Mouse (Mus musculus): Measurements from ENCODE around the gene Gm44596. TPM values are rescaled to one million over a fixed set of nuclear protein-coding genes. Genes with fewer than 3 reads are reported as not detected.

The Gm44596 gene
- total and polyA plus RNA-seq, 2 experiments = not detected

GRCm38 (mm10) chr6:128399421-128400185, 24.3 kb downstream of the Gm44596 start:
- Histone ChIP-seq H3K79me2 (ENCODE audit: control insufficient read depth, insufficient read depth, low read length) (no peaks in the 10 kb centered on the region), H3K9ac (ENCODE audit: low read depth, low read length) (no peak overlapping the region), H3K36me3 (ENCODE audit: control insufficient read depth, insufficient read depth, low read length) (no peaks in the 10 kb centered on the region), H3K27me3 (ENCODE audit: control insufficient read depth, insufficient read depth, low read length) (no peaks in the 10 kb centered on the region), H3K27ac (replicated peaks; ENCODE audit: insufficient read depth, low read depth, low read length) (no peak overlapping the region), H3K4me3 (ENCODE audit: insufficient read depth, low read depth, low read length) (no peak overlapping the region), H3K4me1 (ENCODE audit: control insufficient read depth, insufficient read depth, low read length) (0 out of 2 replicates have a peak, but pooled peaks cover 2% of the 10 kb centered on the region)
- DNase-seq (ENCODE audit: extremely low read depth, low read depth, low spot score) = no peak
- TF ChIP-seq POLR2A (IDR thresholded peaks at IDR 0.05; ENCODE audit: extremely low read depth, insufficient read depth, low read length) (no peak), CTCF (IDR thresholded peaks at IDR 0.05; ENCODE audit: low read depth, low read length) (no peak)
- 34% methylated on average over 21 of the region's 21 CpGs for WGBS

GRCm38 (mm10) chr6:128404708-128405107, 29.4 kb downstream of the Gm44596 start:
- 71% methylated on average over 5 of the region's 5 CpGs for whole genome bisulfite sequencing
- H3K4me1 ChIP-seq (ENCODE audit: control insufficient read depth, insufficient read depth, low read length) = no peaks in the 10 kb centered on the region
- H3K79me2 ChIP-seq (ENCODE audit: control insufficient read depth, insufficient read depth, low read length) = no peaks in the 10 kb centered on the region
- H3K9ac ChIP-seq (ENCODE audit: low read depth, low read length) = no peak overlapping the region
- no peak for TF ChIP-seq POLR2A (IDR thresholded peaks at IDR 0.05; ENCODE audit: extremely low read depth, insufficient read depth, low read length)
- no peak for TF ChIP-seq CTCF (IDR thresholded peaks at IDR 0.05; ENCODE audit: low read depth, low read length)
- H3K4me3 ChIP-seq (ENCODE audit: insufficient read depth, low read depth, low read length) = no peak overlapping the region
- H3K36me3 ChIP-seq (ENCODE audit: control insufficient read depth, insufficient read depth, low read length) = peaks cover 4% of the 10 kb centered on the region; the same call in 1 of the 2 replicates
- no peak for DNase-seq (ENCODE audit: extremely low read depth, low read depth, low spot score)
- no peak overlapping the region for H3K27ac ChIP-seq (replicated peaks; ENCODE audit: insufficient read depth, low read depth, low read length)
- no peaks in the 10 kb centered on the region for H3K27me3 ChIP-seq (ENCODE audit: control insufficient read depth, insufficient read depth, low read length)

GRCm38 (mm10) chr6:128408544-128409125, 33.3 kb downstream of the Gm44596 start:
- TF ChIP-seq CTCF (IDR thresholded peaks at IDR 0.05; ENCODE audit: low read depth, low read length) (no peak), POLR2A (IDR thresholded peaks at IDR 0.05; ENCODE audit: extremely low read depth, insufficient read depth, low read length) (no peak)
- Histone ChIP-seq H3K27me3 (ENCODE audit: control insufficient read depth, insufficient read depth, low read length) (no peaks in the 10 kb centered on the region), H3K27ac (replicated peaks; ENCODE audit: insufficient read depth, low read depth, low read length) (no peak overlapping the region), H3K9ac (ENCODE audit: low read depth, low read length) (no peak overlapping the region), H3K4me3 (ENCODE audit: insufficient read depth, low read depth, low read length) (no peak overlapping the region), H3K36me3 (ENCODE audit: control insufficient read depth, insufficient read depth, low read length) (peaks cover 9% of the 10 kb centered on the region), H3K4me1 (ENCODE audit: control insufficient read depth, insufficient read depth, low read length) (no peaks in the 10 kb centered on the region), H3K79me2 (ENCODE audit: control insufficient read depth, insufficient read depth, low read length) (no peaks in the 10 kb centered on the region)
- no peak for DNase-seq (ENCODE audit: extremely low read depth, low read depth, low spot score)
- WGBS = 85% methylated on average over 7 of the region's 7 CpGs

- H3K27ac ChIP-seq (replicated peaks; ENCODE audit: insufficient read depth, low read depth, low read length) = no peak overlapping the region
- TF ChIP-seq CTCF (IDR thresholded peaks at IDR 0.05; ENCODE audit: low read depth, low read length) (no peak), POLR2A (IDR thresholded peaks at IDR 0.05; ENCODE audit: extremely low read depth, insufficient read depth, low read length) (no peak)
- no peaks in the 10 kb centered on the region for H3K79me2 ChIP-seq (ENCODE audit: control insufficient read depth, insufficient read depth, low read length)
- H3K27me3 ChIP-seq (ENCODE audit: control insufficient read depth, insufficient read depth, low read length) = no peaks in the 10 kb centered on the region
- H3K9ac ChIP-seq (ENCODE audit: low read depth, low read length) = no peak overlapping the region
- no peak for DNase-seq (ENCODE audit: extremely low read depth, low read depth, low spot score)
- peaks cover 9% of the 10 kb centered on the region for H3K36me3 ChIP-seq (ENCODE audit: control insufficient read depth, insufficient read depth, low read length)
- H3K4me3 ChIP-seq (ENCODE audit: insufficient read depth, low read depth, low read length) = no peak overlapping the region
- 91% methylated on average over 13 of the region's 13 CpGs for WGBS
- H3K4me1 ChIP-seq (ENCODE audit: control insufficient read depth, insufficient read depth, low read length) = no peaks in the 10 kb centered on the region
Measured at GRCm38 (mm10) chr6:128410305-128410704, 35.0 kb downstream of the Gm44596 start.

GRCm38 (mm10) chr6:128411115-128411514, 35.8 kb downstream of the Gm44596 start:
- no peak overlapping the region for H3K4me3 ChIP-seq (ENCODE audit: insufficient read depth, low read depth, low read length)
- peak; percentile 37 for DNase-seq (ENCODE audit: extremely low read depth, low read depth, low spot score)
- TF ChIP-seq CTCF (IDR thresholded peaks at IDR 0.05; ENCODE audit: low read depth, low read length) = peak; percentile 74
- no peak for TF ChIP-seq POLR2A (IDR thresholded peaks at IDR 0.05; ENCODE audit: extremely low read depth, insufficient read depth, low read length)
- no peaks in the 10 kb centered on the region for H3K27me3 ChIP-seq (ENCODE audit: control insufficient read depth, insufficient read depth, low read length)
- peaks cover 9% of the 10 kb centered on the region for H3K36me3 ChIP-seq (ENCODE audit: control insufficient read depth, insufficient read depth, low read length)
- WGBS = 15% methylated on average over 3 of the region's 3 CpGs
- no peak overlapping the region for H3K9ac ChIP-seq (ENCODE audit: low read depth, low read length)
- H3K4me1 ChIP-seq (ENCODE audit: control insufficient read depth, insufficient read depth, low read length) = no peaks in the 10 kb centered on the region
- H3K79me2 ChIP-seq (ENCODE audit: control insufficient read depth, insufficient read depth, low read length) = no peaks in the 10 kb centered on the region
- no peak overlapping the region for H3K27ac ChIP-seq (replicated peaks; ENCODE audit: insufficient read depth, low read depth, low read length)

- no peaks in the 10 kb centered on the region for H3K27me3 ChIP-seq (ENCODE audit: control insufficient read depth, insufficient read depth, low read length)
- TF ChIP-seq CTCF (IDR thresholded peaks at IDR 0.05; ENCODE audit: low read depth, low read length) (no peak), POLR2A (IDR thresholded peaks at IDR 0.05; ENCODE audit: extremely low read depth, insufficient read depth, low read length) (no peak)
- no peak overlapping the region for H3K9ac ChIP-seq (ENCODE audit: low read depth, low read length)
- H3K36me3 ChIP-seq (ENCODE audit: control insufficient read depth, insufficient read depth, low read length) = peaks cover 2% of the 10 kb centered on the region; the same call in 1 of the 2 replicates
- H3K27ac ChIP-seq (replicated peaks; ENCODE audit: insufficient read depth, low read depth, low read length) = no peak overlapping the region
- WGBS = 93% methylated on average over 5 of the region's 5 CpGs
- DNase-seq (ENCODE audit: extremely low read depth, low read depth, low spot score) = no peak
- H3K4me3 ChIP-seq (ENCODE audit: insufficient read depth, low read depth, low read length) = no peak overlapping the region
- no peaks in the 10 kb centered on the region; the same call in 1 of the 2 replicates for H3K79me2 ChIP-seq (ENCODE audit: control insufficient read depth, insufficient read depth, low read length)
- no peaks in the 10 kb centered on the region for H3K4me1 ChIP-seq (ENCODE audit: control insufficient read depth, insufficient read depth, low read length)
Measured at GRCm38 (mm10) chr6:128416169-128416568, 40.9 kb downstream of the Gm44596 start.
